Mouse (Mus musculus) neutrophil, adult 83 days (primary cell): Measurements from ENCODE around the gene Gm10358. TPM values are rescaled to one million over a fixed set of nuclear protein-coding genes. Genes with fewer than 3 reads are reported as not detected.

ENCODE experiments used
- total RNA-seq, 2 experiments: library from RNA; stranded (reverse); gene quantifications; one replicate each; pipeline ENCODE4 v1.2.4; 2023

The Gm10358 gene
- total RNA-seq, result not detected

GRCm38 (mm10) chr8:75406489-75406888, at the start of gene Gm10358:
Gene Gm10358, minus strand, starts transcription at chr8:75406589.

GRCm38 (mm10) chr8:75448394-75448793, 42.0 kb upstream of the Gm10358 start, which contains the start of gene Iqcm:
Gene Iqcm, plus strand, starts transcription at chr8:75448694.

Other genes starting within 250 kb of the Gm10358 start
- gene Rasd2, start 192.6 kb downstream of the Gm10358 start, total RNA-seq, result not detected
- not detected for gene Iqcm, start 42.1 kb upstream of the Gm10358 start, total RNA-seq